Mouse (Mus musculus) bone marrow macrophage, adult 2 months (primary cell): ENCODE measurements around the gene Ank3. TPM values are rescaled to one million over a fixed set of nuclear protein-coding genes. Genes with fewer than 3 reads are reported as not detected.

Experiments
- H3K27ac ChIP-seq: 2 replicates; pipeline ENCODE4 v1.5.1; 2012; ENCODE audit warnings: low read depth, low read length; ENCODE audit not compliant: insufficient read depth
- H3K4me1 ChIP-seq: 2 replicates; pipeline ENCODE4 v1.6.1; 2012; ENCODE audit warnings: low read length; ENCODE audit not compliant: control insufficient read depth, insufficient read depth
- H3K4me3 ChIP-seq: 2 replicates; pipeline ENCODE4 v1.5.1; 2012; ENCODE audit warnings: mild to moderate bottlenecking, low read length, moderate library complexity; ENCODE audit not compliant: insufficient read depth
- CTCF ChIP-seq: IDR thresholded peaks from 2 replicates; pipeline ENCODE4 v1.5.1; 2012; ENCODE audit warnings: low read depth, mild to moderate bottlenecking, low read length, moderate library complexity
- POLR2A ChIP-seq: IDR thresholded peaks from 2 replicates; pipeline ENCODE4 v1.6.1; 2012; ENCODE audit warnings: mild to moderate bottlenecking, low read depth, low read length, borderline replicate concordance
- polyA plus RNA-seq: library from polyadenylated mRNA; stranded (reverse); fragments of >200 nt; gene quantifications from 2 replicates; pipeline ENCODE4 v1.2.4, GENCODE M21; 2012; ENCODE audit not compliant: missing spikeins, insufficient read depth, insufficient read length

The Ank3 gene
- polyA plus RNA-seq, 1 experiment = 1.5 TPM

DNA sequence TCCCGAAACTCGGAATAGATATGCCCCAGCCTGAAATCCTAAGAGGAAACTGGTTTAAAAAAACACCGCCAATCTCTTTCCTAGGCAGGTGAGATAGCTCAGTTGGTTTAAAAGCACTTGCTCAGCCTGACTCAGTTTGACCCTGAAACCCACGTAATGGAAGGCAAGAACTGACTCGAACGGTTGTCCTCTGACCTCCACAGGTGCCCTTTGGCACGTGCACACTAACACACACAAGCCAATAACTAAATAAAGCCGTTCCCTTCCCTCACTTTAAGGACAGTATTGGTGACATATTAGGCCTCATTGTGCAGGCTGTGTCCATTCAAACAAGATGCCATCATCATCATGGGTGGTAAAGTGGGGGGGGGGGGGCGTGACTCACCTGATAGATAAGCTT is 528.4 kb downstream of the Ank3 start:
- Histone ChIP-seq H3K4me3 (no peak overlapping the region), H3K4me1 (no peaks in the 10 kb centered on the region), H3K27ac (no peak overlapping the region)
- TF ChIP-seq POLR2A (no peak), CTCF (no peak)

DNA sequence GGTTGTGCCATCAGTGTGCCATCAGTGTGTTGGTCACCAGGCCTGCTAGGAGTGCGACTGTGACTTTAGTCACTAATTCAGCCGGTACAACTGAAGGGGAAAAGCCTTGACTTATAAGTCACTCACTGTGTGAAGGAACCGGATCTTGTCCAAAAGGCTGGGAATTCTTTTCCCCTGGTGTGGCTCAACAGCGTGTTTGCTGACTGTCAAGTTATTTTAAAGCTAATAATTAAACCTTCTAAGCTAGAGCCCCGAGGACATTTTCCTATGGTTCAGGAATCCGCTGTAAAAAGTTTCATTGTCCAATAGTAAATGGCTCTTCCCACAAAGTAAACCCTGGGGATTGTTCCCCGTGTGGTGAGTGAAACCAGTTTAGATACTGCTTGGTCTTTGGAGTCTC is 529.8 kb downstream of the Ank3 start:
- Histone ChIP-seq H3K4me3 (no peak overlapping the region), H3K4me1 (no peaks in the 10 kb centered on the region), H3K27ac (no peak overlapping the region)
- no peak for TF ChIP-seq CTCF
- TF ChIP-seq POLR2A = no peak

DNA sequence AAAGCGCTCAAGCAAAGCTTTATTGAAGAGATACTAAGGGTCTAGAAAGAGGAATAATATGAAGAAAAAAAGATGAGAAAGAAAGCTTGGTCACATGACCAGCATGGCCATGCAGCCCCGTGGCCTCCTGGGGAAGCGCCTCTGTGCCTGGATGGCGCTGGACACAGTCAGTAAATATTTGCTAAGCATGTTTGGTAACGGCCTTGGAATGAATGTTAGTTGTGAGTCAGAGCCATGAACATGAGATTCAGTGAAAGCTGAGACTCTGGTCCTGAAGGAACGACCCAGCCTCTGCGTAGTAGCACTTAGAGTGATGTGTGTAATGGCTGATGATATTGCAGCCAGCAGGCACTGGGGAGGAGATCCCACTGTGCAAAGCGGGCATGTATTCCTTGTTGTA is 531.9 kb downstream of the Ank3 start:
- no peaks in the 10 kb centered on the region for H3K4me1 ChIP-seq
- H3K4me3 ChIP-seq = no peak overlapping the region
- H3K27ac ChIP-seq = no peak overlapping the region
- TF ChIP-seq CTCF = no peak
- TF ChIP-seq POLR2A = no peak

DNA sequence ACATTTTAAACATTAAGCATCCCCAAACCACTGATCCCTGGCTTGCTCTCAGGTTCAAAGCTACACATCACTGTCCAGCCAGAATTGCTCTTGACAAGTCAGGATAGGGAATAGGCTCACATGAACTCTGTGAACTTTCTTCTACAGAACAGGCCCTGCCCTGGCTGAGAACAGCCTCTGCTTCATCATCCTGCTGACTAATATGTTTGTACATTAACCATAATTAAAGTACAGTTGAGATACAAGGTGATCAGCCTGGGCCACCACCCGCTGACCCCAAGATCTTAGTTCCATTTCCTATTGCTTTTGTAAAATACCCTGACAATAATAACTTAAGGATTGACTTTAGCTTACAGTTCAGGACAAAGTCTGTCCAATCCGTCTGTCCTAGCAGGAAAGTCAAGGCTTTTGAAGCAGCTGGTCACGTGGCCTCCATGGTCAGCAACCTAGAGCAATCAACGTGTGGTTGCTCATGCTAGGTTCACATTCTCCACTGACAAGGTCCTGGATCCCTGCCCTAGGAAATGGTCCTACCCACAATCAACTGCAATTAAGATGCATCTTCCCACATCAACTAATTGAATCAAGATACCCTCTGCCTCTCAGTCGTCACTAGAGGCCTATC is 538.0 kb downstream of the Ank3 start:
- no peak overlapping the region for H3K27ac ChIP-seq
- H3K4me3 ChIP-seq = no peak overlapping the region
- no peaks in the 10 kb centered on the region for H3K4me1 ChIP-seq
- TF ChIP-seq CTCF = no peak
- TF ChIP-seq POLR2A = no peak

DNA sequence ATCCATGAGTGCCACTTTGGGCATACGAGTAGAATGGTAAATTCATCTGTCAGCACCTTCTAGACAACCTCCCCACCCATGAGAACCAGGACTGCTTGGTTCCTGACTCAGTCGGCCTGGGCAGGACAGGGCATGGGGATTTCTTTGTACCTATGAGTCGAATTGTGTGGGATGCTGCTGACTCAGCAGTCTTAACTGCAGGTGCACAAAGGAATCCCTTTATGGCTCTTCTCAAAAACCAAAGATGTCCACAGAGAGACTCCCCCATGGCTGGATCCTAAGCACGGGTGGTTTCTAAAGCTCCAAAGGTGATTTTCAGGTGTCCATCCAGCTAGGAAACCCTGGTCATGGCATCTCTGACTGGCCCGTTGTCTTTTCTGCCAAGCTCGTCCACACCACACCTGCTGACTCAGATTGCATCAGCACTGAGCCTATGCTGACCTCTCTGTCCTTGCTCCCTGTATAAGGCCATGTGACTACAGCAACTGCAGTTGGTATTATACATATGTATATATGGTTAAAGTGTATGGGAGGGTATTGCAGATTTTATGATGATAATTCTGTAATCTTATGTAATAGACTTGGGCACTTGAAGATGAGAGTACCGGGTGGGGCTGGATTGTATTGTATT is 538.8 kb downstream of the Ank3 start:
- no peaks in the 10 kb centered on the region for H3K4me1 ChIP-seq
- H3K27ac ChIP-seq = no peak overlapping the region
- TF ChIP-seq POLR2A (no peak), CTCF (no peak)
- no peak overlapping the region for H3K4me3 ChIP-seq

DNA sequence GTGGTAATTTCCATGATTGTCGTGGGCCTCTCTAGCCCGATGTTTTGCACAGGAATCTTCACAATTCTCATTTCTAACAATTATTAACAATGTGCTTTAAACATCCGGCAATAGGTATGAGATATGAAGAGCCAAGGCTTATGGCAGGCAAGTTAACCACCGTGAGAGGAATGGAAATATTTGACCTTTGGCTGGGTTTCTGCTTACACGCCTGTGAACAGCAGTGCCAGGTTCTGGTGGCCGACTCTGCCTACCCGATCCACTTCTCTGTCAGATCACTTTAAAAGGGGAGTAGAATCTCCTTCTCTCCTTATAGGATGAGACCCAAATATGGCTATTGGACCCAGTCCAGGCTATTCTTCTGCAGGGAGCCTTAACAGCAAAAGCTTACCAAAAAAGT is 540.6 kb downstream of the Ank3 start:
- no peak overlapping the region for H3K27ac ChIP-seq
- no peak for TF ChIP-seq CTCF
- no peak for TF ChIP-seq POLR2A
- no peaks in the 10 kb centered on the region for H3K4me1 ChIP-seq
- H3K4me3 ChIP-seq = no peak overlapping the region

DNA sequence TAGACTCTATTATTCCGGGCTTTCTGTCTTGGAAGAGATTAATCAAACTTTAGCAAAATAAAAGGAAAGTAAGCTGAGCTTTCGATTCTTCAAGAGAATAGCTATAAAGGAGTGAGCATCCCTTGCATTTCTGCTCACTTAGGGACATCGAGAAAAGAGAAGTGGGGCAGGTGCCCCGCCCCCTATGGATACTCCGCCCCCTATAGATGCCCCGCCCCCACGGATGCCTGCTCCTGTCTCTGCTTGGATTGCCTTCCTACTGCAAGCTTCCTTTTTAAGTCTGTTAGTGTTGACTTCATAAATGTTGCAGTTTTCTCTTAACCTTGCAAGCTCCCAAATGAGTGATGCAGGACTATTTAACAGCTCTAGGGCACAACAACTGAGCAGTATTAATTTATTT is 541.4 kb downstream of the Ank3 start:
- Histone ChIP-seq H3K4me1 (no peaks in the 10 kb centered on the region), H3K4me3 (no peak overlapping the region), H3K27ac (no peak overlapping the region)
- TF ChIP-seq CTCF (no peak), POLR2A (no peak)

DNA sequence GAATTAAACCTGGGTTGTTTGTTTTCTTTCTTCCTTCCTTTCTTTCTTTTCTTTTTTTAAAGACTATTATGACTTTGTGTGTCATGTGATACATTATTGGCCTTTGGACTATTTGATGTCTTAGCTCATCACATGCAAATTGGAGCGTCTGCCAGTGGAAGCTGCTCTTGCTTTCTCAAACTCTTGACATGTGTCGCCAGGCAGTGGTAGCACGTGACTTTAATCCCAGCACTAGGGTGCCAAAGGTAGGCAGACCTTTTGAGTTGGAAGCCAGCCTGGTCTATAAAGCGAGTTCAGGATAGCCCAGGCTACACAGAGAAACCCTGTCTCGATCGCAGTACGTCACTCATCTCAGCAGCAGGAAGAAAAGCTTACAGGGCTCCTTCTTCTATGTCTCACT is 542.4 kb downstream of the Ank3 start:
- Histone ChIP-seq H3K27ac (no peak overlapping the region), H3K4me3 (no peak overlapping the region), H3K4me1 (no peaks in the 10 kb centered on the region)
- TF ChIP-seq CTCF (no peak), POLR2A (no peak)

DNA sequence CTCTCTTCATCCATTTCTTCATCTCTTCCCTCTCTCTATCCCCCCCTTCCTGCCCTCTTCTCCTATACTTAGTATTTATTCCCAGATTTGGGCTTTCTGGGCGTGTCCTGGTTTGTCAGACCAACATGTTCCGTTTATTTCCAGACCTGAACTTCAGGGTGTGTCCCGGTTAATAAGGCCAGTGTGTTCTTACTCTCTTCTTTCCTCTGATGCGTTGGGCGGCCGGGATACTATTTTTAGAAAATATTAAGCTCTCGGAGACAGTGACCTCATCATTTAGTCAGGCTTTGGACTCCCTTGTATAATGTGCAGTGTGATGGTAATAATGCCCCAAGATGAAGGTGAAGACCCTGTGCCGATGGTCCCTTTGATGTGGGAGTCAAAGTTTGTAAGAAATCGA is 546.3 kb downstream of the Ank3 start:
- Histone ChIP-seq H3K4me1 (no peaks in the 10 kb centered on the region), H3K27ac (no peak overlapping the region), H3K4me3 (no peak overlapping the region)
- TF ChIP-seq CTCF (no peak), POLR2A (no peak)

DNA sequence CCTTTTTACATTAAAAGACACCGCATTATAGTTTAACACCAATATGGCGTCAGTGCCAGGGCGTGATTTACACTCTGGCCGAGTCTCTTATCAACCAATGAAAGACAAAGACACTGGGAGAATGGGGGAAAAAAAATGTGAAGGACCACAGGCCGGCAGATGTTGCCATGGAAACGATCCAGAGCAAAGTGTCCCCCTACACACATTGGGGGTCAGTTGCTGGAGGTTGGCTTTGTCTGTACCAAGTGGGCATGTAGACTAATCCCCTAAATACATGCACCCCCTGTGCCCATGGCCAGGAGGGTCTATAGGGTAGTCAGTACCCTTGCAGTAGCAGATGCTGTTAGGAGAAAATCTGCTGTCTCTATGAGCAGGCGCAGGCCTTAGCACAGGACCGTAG is 547.3 kb downstream of the Ank3 start:
- no peak overlapping the region for H3K4me3 ChIP-seq
- H3K4me1 ChIP-seq = no peaks in the 10 kb centered on the region
- TF ChIP-seq POLR2A (no peak), CTCF (no peak)
- H3K27ac ChIP-seq = no peak overlapping the region
